Mouse (Mus musculus) liver, embryonic 11.5 days (tissue): Measurements from ENCODE around the gene Kcnmb1. TPM values are rescaled to one million over a fixed set of nuclear protein-coding genes. Genes with fewer than 3 reads are reported as not detected.

Experiments
- ATAC-seq: fragments of 200-750 bp; cut with Nextera tagmentation; replicated peaks from 2 replicates; pipeline ENCODE4 v1.8.0; 2017; ENCODE audit warnings: moderate number of reproducible peaks, mild to moderate bottlenecking, moderate TSS enrichment, moderate library complexity; ENCODE audit not compliant: low FRiP score
- DNase-seq: peaks from one replicate; pipeline ENCODE4 v3.0.0-alpha.2; 2017; ENCODE audit warnings: low spot score
- H3K27ac ChIP-seq: fragments of 300-500 bp; sonication (generic); 2 replicates; pipeline ENCODE4 v1.5.1; 2014; ENCODE audit warnings: mild to moderate bottlenecking, low read depth, low read length, control low read depth
- H3K27me3 ChIP-seq: fragments of 300-500 bp; sonication (generic); replicated peaks from 2 replicates; pipeline ENCODE4 v1.6.1; 2014; ENCODE audit warnings: low read length, mixed read lengths; ENCODE audit not compliant: control insufficient read depth, insufficient read depth
- H3K36me3 ChIP-seq: fragments of 300-500 bp; sonication (generic); 2 replicates; pipeline ENCODE4 v1.6.1; 2014; ENCODE audit warnings: mild to moderate bottlenecking, low read length, moderate library complexity, mixed read lengths; ENCODE audit not compliant: control insufficient read depth, insufficient read depth
- H3K4me1 ChIP-seq: fragments of 300-500 bp; sonication (generic); replicated peaks from 2 replicates; pipeline ENCODE4 v1.6.1; 2014; ENCODE audit warnings: low read length, mixed read lengths; ENCODE audit not compliant: control insufficient read depth, insufficient read depth
- H3K4me2 ChIP-seq: fragments of 300-500 bp; sonication (generic); 2 replicates; pipeline ENCODE4 v1.6.1; 2014; ENCODE audit warnings: mild to moderate bottlenecking, control low read depth, moderate library complexity
- H3K4me3 ChIP-seq: fragments of 300-500 bp; sonication (generic); 2 replicates; pipeline ENCODE4 v1.5.1; 2014; ENCODE audit warnings: low read depth, low read length, control low read depth
- H3K9ac ChIP-seq: fragments of 300-500 bp; sonication (generic); 2 replicates; pipeline ENCODE4 v1.6.1; 2014; ENCODE audit warnings: low read depth, low read length, control low read depth
- H3K9me3 ChIP-seq: fragments of 300-500 bp; sonication (generic); 2 replicates; pipeline ENCODE4 v1.6.1; 2016; ENCODE audit warnings: low read length, inconsistent platforms, mixed read lengths; ENCODE audit not compliant: control insufficient read depth
- WGBS: fragments of 180-500 bp; shearing (Covaris S2); extraction: QIAGEN DNeasy Blood & Tissue Kit; methylation state at CpG from one replicate; pipeline ENCODE4 v1.1.7; 2014; 5-methylcytosine and 5-hydroxymethylcytosine counted together
- polyA plus RNA-seq: library from polyadenylated mRNA; unstranded; fragments of >200 nt; fragmentation: Nextera tagmentation; extraction: Ambion mirVana; gene quantifications from 2 replicates; pipeline ENCODE4 v1.2.1, GENCODE M21; 2014

Kcnmb1 gene
- polyA plus RNA-seq, 1 experiment from 2014 or later = 0.25 TPM

DNA sequence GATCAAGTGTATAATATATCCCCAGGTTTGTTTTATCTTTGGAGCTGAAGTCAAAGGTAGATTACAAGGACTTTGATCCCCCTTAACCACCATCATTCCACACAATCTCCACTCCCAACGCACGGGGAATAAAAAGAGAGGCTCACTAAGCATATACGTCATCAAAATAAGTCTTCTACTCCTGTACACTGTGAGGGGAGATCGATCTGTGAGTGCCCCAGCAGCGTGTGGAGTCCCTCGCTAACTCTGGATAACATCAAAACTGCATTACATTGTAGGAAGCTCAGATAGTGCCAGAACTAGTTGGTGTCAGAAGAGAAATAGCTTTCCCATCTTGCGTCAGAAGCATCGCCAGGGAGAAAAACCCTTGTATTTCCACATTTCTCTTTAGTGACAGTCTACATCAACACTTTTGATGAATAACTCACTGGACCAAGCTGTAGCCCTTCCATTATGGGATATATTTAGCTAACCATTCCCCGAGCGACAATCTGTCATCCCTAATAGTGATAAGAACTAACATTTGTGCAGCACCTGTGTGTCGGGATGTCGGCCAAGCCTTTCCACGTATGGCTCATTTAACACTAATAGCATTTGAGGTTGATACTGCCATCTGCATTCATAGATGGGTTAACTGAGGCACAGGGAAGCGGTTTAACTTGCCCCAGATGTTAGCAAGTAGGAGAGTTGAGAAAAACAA lies 11.7 kb downstream of the Kcnmb1 start:
- no peak overlapping the region for H3K27ac ChIP-seq
- no peak overlapping the region for H3K4me2 ChIP-seq
- WGBS = 72% methylated on average over 14 of the region's 14 CpGs
- no peak overlapping the region for H3K9ac ChIP-seq
- H3K9me3 ChIP-seq = no peaks in the 10 kb centered on the region
- no peaks in the 10 kb centered on the region for H3K27me3 ChIP-seq
- ATAC-seq (no peak), DNase-seq (no peak)
- no peaks in the 10 kb centered on the region for H3K4me1 ChIP-seq
- no peak overlapping the region for H3K4me3 ChIP-seq
- no peaks in the 10 kb centered on the region for H3K36me3 ChIP-seq

- no peak overlapping the region for H3K4me3 ChIP-seq
- H3K27ac ChIP-seq = no peak overlapping the region
- whole genome bisulfite sequencing = 71% methylated on average over 2 of the region's 2 CpGs
- no peak overlapping the region for H3K9ac ChIP-seq
- no peak for ATAC-seq
- DNase-seq = no peak
- no peak overlapping the region for H3K4me2 ChIP-seq
- no peaks in the 10 kb centered on the region for H3K4me1 ChIP-seq
- no peaks in the 10 kb centered on the region for H3K27me3 ChIP-seq
- H3K36me3 ChIP-seq = no peaks in the 10 kb centered on the region
- H3K9me3 ChIP-seq = no peaks in the 10 kb centered on the region
Observed at GRCm38 (mm10) chr11:33975121-33975520, 12.3 kb downstream of the Kcnmb1 start.

DNA sequence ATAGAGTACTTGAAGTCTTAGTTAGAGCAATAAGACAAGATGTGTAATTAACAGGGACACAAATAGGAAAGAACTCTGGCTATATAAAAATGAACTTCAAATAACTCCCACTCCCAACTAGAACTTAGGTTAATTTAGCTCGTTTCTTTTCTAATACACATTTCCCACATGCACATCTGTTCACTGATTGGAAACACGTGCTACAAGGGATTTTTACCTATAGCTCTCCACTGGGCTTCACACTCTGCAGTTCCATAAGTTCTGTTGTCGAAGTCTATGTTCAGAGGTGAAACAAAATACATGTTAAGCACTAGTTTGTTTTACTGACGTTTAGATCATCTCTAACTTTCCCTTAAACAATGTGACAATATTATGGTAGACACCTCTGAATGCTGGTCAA lies 17.3 kb downstream of the Kcnmb1 start:
- no peak overlapping the region for H3K4me2 ChIP-seq
- no peak overlapping the region for H3K27ac ChIP-seq
- H3K9ac ChIP-seq = no peak overlapping the region
- H3K27me3 ChIP-seq = no peaks in the 10 kb centered on the region
- 69% methylated on average over 4 of the region's 4 CpGs for WGBS
- no peaks in the 10 kb centered on the region for H3K4me1 ChIP-seq
- no peaks in the 10 kb centered on the region for H3K9me3 ChIP-seq
- no peak for DNase-seq
- no peak overlapping the region for H3K4me3 ChIP-seq
- H3K36me3 ChIP-seq = no peaks in the 10 kb centered on the region
- no peak for ATAC-seq

DNA sequence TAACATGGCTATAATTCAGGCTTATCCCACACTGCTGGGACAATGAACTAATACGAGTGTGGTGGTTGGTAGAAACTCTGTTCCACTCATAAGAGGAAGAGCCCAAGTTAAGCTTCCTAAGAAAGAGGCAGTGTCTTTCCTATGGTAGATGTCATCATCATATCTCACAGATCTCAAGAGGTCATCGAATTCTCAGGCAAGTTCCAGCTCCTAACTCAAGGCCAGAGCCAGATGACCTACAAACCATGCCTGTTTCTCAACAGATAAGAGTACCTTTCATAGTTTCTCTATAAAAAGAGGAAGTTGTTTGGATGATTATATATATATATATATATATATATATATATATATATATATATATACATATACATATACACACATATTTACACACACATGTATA lies 23.7 kb downstream of the Kcnmb1 start:
- Histone ChIP-seq H3K27ac (no peak overlapping the region), H3K9me3 (no peaks in the 10 kb centered on the region), H3K4me2 (no peak overlapping the region), H3K36me3 (no peaks in the 10 kb centered on the region), H3K27me3 (no peaks in the 10 kb centered on the region), H3K9ac (no peak overlapping the region), H3K4me1 (no peaks in the 10 kb centered on the region), H3K4me3 (no peak overlapping the region)
- no peak for ATAC-seq
- DNase-seq = no peak
- WGBS = 54% methylated on average over 2 of the region's 2 CpGs

GRCm38 (mm10) chr11:33990002-33990401 lies 27.2 kb downstream of the Kcnmb1 start:
- Histone ChIP-seq H3K4me3 (no peak overlapping the region), H3K9me3 (no peaks in the 10 kb centered on the region), H3K27ac (no peak overlapping the region), H3K36me3 (no peaks in the 10 kb centered on the region), H3K27me3 (no peaks in the 10 kb centered on the region; the same call in 1 of the 2 replicates), H3K4me2 (no peak overlapping the region), H3K4me1 (no peaks in the 10 kb centered on the region), H3K9ac (no peak overlapping the region)
- DNase-seq (no peak), ATAC-seq (0 out of 2 replicates have a peak, but pooled peaks have one; percentile 60)
- WGBS = 74% methylated on average over 5 of the region's 5 CpGs

DNA sequence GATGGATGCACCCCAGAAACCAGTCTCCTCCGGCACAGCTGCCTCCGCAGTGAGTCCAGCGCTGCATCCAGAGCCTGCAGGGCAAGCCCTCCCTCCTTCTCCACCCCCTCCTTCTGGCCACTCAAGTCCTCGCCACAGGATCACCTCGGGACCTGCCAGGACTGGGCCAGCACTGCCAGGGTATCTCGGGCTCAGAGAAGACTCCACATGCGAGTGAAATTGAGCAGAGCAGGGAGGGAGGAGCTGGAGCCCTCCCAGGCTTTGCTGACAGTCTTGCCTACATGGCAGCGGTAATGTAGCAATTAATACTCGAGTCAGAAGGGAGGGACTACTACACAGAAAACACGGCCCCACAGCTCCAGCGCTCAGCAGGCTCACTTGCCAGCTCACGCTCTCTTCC lies 30.1 kb downstream of the Kcnmb1 start, which contains the start of gene Kcnip1:
Kcnip1 (minus strand) TSS at position 215 of the 400 bp plus-strand sequence.
- Histone ChIP-seq H3K4me3 (no peak within 1 kb of the TSS), H3K4me2 (no peak within 1 kb of the TSS), H3K27ac (no peak within 1 kb of the TSS), H3K4me1 (no peaks in the 10 kb centered on the region), H3K9ac (no peak within 1 kb of the TSS), H3K36me3 (no peaks in the 10 kb centered on the region), H3K27me3 (peaks cover 4% of the 10 kb centered on the region; the same call in 1 of the 2 replicates), H3K9me3 (no peaks in the 10 kb centered on the region)
- ATAC-seq (no peak), DNase-seq (no peak)
- WGBS = 26% methylated on average over 12 of the region's 12 CpGs

- H3K4me1 ChIP-seq = no peaks in the 10 kb centered on the region
- no peaks in the 10 kb centered on the region for H3K36me3 ChIP-seq
- WGBS = 45% methylated on average over 5 of the region's 5 CpGs
- no peak overlapping the region for H3K4me3 ChIP-seq
- no peak overlapping the region for H3K9ac ChIP-seq
- ATAC-seq (no peak), DNase-seq (no peak)
- no peak overlapping the region for H3K4me2 ChIP-seq
- peaks cover 4% of the 10 kb centered on the region; the same call in 1 of the 2 replicates for H3K27me3 ChIP-seq
- H3K9me3 ChIP-seq = no peaks in the 10 kb centered on the region
- no peak overlapping the region for H3K27ac ChIP-seq
Observed at GRCm38 (mm10) chr11:33993496-33993895, 30.7 kb downstream of the Kcnmb1 start.

DNA sequence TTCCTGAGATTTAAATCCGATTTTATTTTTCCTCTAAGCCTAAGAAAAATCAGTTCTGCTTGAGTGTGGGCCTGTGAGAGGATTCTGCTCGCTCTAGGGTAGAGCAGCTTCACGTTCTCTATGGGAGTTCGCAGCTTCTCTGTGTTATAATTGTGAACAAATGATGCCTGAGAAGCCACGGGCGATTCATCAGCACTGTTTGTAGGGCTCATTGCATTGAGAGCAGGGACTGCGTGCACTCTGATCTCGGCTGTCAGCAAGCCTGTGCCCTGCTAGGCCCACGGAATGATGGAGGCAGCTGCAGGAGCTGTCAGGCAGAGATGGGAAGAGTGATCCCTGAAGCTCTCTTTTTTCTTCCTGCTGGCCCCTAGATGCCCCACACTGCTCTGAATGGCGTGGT lies 35.4 kb downstream of the Kcnmb1 start:
- no peak overlapping the region for H3K4me2 ChIP-seq
- ATAC-seq (no peak), DNase-seq (no peak)
- H3K27ac ChIP-seq = no peak overlapping the region
- 0 out of 2 replicates have a peak, but pooled peaks cover 7% of the 10 kb centered on the region for H3K27me3 ChIP-seq
- no peaks in the 10 kb centered on the region for H3K36me3 ChIP-seq
- H3K4me1 ChIP-seq = no peaks in the 10 kb centered on the region
- H3K4me3 ChIP-seq = no peak overlapping the region
- H3K9ac ChIP-seq = no peak overlapping the region
- WGBS = 64% methylated on average over 10 of the region's 10 CpGs
- no peaks in the 10 kb centered on the region for H3K9me3 ChIP-seq

- 52% methylated on average over 3 of the region's 3 CpGs for WGBS
- no peak for DNase-seq
- Histone ChIP-seq H3K9ac (no peak overlapping the region), H3K27ac (no peak overlapping the region), H3K4me1 (no peaks in the 10 kb centered on the region), H3K4me3 (no peak overlapping the region), H3K27me3 (0 out of 2 replicates have a peak, but pooled peaks cover 7% of the 10 kb centered on the region), H3K36me3 (no peaks in the 10 kb centered on the region), H3K9me3 (no peaks in the 10 kb centered on the region), H3K4me2 (no peak overlapping the region)
- no peak for ATAC-seq
Observed at GRCm38 (mm10) chr11:34000416-34000815, 37.6 kb downstream of the Kcnmb1 start.
